Mouse (Mus musculus): Measurements from ENCODE around the gene 4930535I16Rik. TPM values are rescaled to one million over a fixed set of nuclear protein-coding genes. Genes with fewer than 3 reads are reported as not detected.

The 4930535I16Rik gene
- not detected for polyA plus RNA-seq (2017; shearing (Covaris generic))

GRCm38 (mm10) chr4:123917548-123918140, at the start of gene 4930535I16Rik:
4930535I16Rik (minus strand) TSS chr4:123918022.

GRCm38 (mm10) chr4:123916748-123917547, 874 bp downstream of the 4930535I16Rik start, which contains the start of gene Rragc:
Rragc (plus strand) TSS chr4:123917446.

GRCm38 (mm10) chr4:123904333-123905125, 13.3 kb downstream of the 4930535I16Rik start, which contains the start of gene Mycbp:
Mycbp (plus strand) TSS chr4:123904832.

Other genes with a start within 250 kb of the 4930535I16Rik start
- gene Macf1, start 233.7 kb downstream of the 4930535I16Rik start, polyA plus RNA-seq (2017; shearing (Covaris generic)), result 184 TPM
- gene Ndufs5, start 199.8 kb downstream of the 4930535I16Rik start, polyA plus RNA-seq (2017; shearing (Covaris generic)), result 161 TPM
- gene Akirin1, start 167.7 kb downstream of the 4930535I16Rik start, polyA plus RNA-seq (2017; shearing (Covaris generic)), result 18.9 TPM
- gene Rhbdl2, start 130.1 kb downstream of the 4930535I16Rik start, polyA plus RNA-seq (2017; shearing (Covaris generic)), result 0.35 TPM
- gene 4933427I04Rik, start 58.3 kb downstream of the 4930535I16Rik start, polyA plus RNA-seq (2017; shearing (Covaris generic)), result not detected
- gene Mycbp, start 13.2 kb downstream of the 4930535I16Rik start, polyA plus RNA-seq (2017; shearing (Covaris generic)), result 13.1 TPM
- gene Rragc, start 576 bp downstream of the 4930535I16Rik start, polyA plus RNA-seq (2017; shearing (Covaris generic)), result 17.1 TPM

All from activated CD4-positive, CD25-positive, alpha-beta regulatory T cell, adult 9 weeks (primary cell).